Mouse (Mus musculus): Measurements from ENCODE around the gene Xrcc1.

DNA sequence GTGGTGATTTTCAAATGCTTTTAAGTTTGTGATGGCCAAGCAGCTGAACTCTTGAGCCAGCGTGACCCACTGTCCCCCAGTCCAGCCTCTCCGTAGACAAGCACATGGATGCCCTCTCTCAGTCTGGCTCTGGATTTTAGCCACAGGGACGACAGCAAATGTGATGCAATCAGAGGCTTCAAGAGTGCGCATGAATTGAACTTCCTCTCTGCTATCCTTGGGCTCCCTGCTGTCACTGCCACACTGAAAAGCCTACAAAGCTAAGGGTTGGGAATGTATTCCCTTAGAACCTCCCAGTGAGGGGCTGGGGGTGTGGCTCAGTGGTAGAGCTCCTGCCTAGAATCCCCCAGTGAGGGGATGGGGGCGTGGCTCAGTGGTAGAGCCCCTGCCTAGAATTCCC is 7.4 kb upstream of the Xrcc1 start:
- TF ChIP-seq GATA1 (IDR thresholded peaks at IDR 0.05; ENCODE audit: borderline replicate concordance, low read length) (no peak), CTCF (IDR thresholded peaks at IDR 0.05; ENCODE audit: low read depth, low read length) (no peak), POLR2AphosphoS5 (IDR thresholded peaks at IDR 0.05; ENCODE audit: insufficient replicate concordance, low read depth, low read length) (no peak), TAL1 (conservative IDR thresholded peaks at IDR 0.05; ENCODE audit: low read depth, low read length) (no peak)

All from G1E (cell line).